In genomic region chr7:74554608-74555311, GRCm38 (mm10) we compare ENCODE assay signal across 8 mouse cellular contexts. TPM values are rescaled to one million over a fixed set of nuclear protein-coding genes. Genes with fewer than 3 reads are reported as not detected.
A peak's percentile ranks its signal among the peaks of the same experiment; 100 is the strongest.
DNase-seq lines count a peak whose midpoint lies in the region; ATAC-seq and TF ChIP-seq lines count a peak whose summit lies in the region.

TSS of gene Slco3a1 (minus strand) at chr7:74554780.

- H3K79me2 ChIP-seq in macrophage (ENCODE audit: inconsistent target) = no peaks in the 10 kb centered on the region

- peak; percentile 60 for DNase-seq in R1 (ENCODE audit: low read depth, low spot score)
- peak; percentile 79 to 85 for DNase-seq in cerebellum, postnatal 36 days
- peak; percentile 63 to 69 for DNase-seq in gastrocnemius, adult 8-10 months (ENCODE audit: low spot score in 2 of 2)
- DNase-seq in hindbrain, postnatal 0 days (ENCODE audit: low spot score) = peak; percentile 78
- DNase-seq in left cerebral cortex, adult 2 months (ENCODE audit: extremely low spot score in 1 of 2, low spot score in 2 of 2) = peak; percentile 67 to 74
- DNase-seq in right cerebral cortex, adult 18-20 months = peak; percentile 81
- DNase-seq in urinary bladder, adult 2 months (ENCODE audit: low spot score) = peak; percentile 81

- H3K27ac ChIP-seq in hindbrain, postnatal 0 days = peak within 1 kb of the TSS; percentile 84
- H3K27ac ChIP-seq in left cerebral cortex, adult 2 months = peak within 1 kb of the TSS; percentile 97
- H3K27ac ChIP-seq in macrophage = no peak within 1 kb of the TSS

- H3K27me3 ChIP-seq in hindbrain, postnatal 0 days (ENCODE audit: insufficient read depth, low read length) = 0 out of 2 replicates have a peak, but pooled peaks cover 3% of the 10 kb centered on the region

- WGBS in hindbrain, postnatal 0 days = 2% methylated on average over 65 of the region's 66 CpGs
- WGBS in macrophage (ENCODE audit: missing documents) = under 1% methylated on average over 54 of the region's 66 CpGs

- peak within 1 kb of the TSS; percentile 73 for H3K4me3 ChIP-seq in hindbrain, postnatal 0 days (ENCODE audit: low read length)
- peak within 1 kb of the TSS; percentile 93 for H3K4me3 ChIP-seq in left cerebral cortex, adult 2 months
- peak within 1 kb of the TSS; percentile 32 for H3K4me3 ChIP-seq in macrophage (ENCODE audit: inconsistent target)

- peak within 1 kb of the TSS; percentile 75 for H3K9ac ChIP-seq in hindbrain, postnatal 0 days (replicated peaks; ENCODE audit: low read length)

- H3K4me2 ChIP-seq in hindbrain, postnatal 0 days (ENCODE audit: low read depth, low read length) = peak within 1 kb of the TSS; percentile 83

- ATAC-seq in hindbrain, postnatal 0 days = peak; percentile 74

- TF ChIP-seq CTCF in hindbrain, postnatal 0 days (IDR thresholded peaks at IDR 0.05; ENCODE audit: low read depth) = peak; percentile 68
- TF ChIP-seq CTCF in left cerebral cortex, adult 2 months (IDR thresholded peaks at IDR 0.05) = peak; percentile 45

- no peaks in the 10 kb centered on the region for H3K36me3 ChIP-seq in hindbrain, postnatal 0 days (ENCODE audit: insufficient read depth, low read length)
- H3K36me3 ChIP-seq in macrophage (ENCODE audit: inconsistent target) = no peaks in the 10 kb centered on the region

- H3K4me1 ChIP-seq in hindbrain, postnatal 0 days (ENCODE audit: insufficient read depth, low read length) = no peaks in the 10 kb centered on the region

- H3K9me3 ChIP-seq in hindbrain, postnatal 0 days (ENCODE audit: low read length) = no peaks in the 10 kb centered on the region

- intact Hi-C loops in left cerebral cortex, adult 2 months (cut with DNase I) = loop anchor here (2.0 to 10.0 kb wide), 4 partner anchors 178 to 554 kb away; no protein-coding TSS in a partner anchor

RNA-seq across cellular contexts. Expression of gene Slco3a1, which starts in this region (rescaled TPM):
- 10 to 100 TPM; 64.6 to 75.6 (median 69.4) TPM for total RNA-seq in gastrocnemius, adult 8-10 months (2022)
- 17.9 and 20.7 TPM in 2 replicates for total RNA-seq in hindbrain, postnatal 0 days (2014; rRNA removed)
- polyA plus RNA-seq in hindbrain, postnatal 0 days (2015; fragmentation: Nextera tagmentation; extraction: Ambion mirVana) = 14.7 and 15.0 TPM in 2 replicates
- total RNA-seq in left cerebral cortex, adult 2 months (2021) = 10 to 100 TPM; 54.9 to 56.8 TPM
- 100 to 1,000 TPM in 10 of 26 experiments, 10 to 100 TPM in 7, 1 to 10 TPM in 9; 1.3 to 637 (median 81.0) TPM for total RNA-seq in macrophage (2018; cell fraction: chromatin; rRNA removed)
- total RNA-seq in macrophage (2018; cell fraction: cytosol; rRNA removed) = 10 to 100 TPM in 13 of 26 experiments, 1 to 10 TPM in 13; 1.2 to 68.0 (median 16.8) TPM
- 100 to 1,000 TPM in 13 of 26 experiments, 10 to 100 TPM in 5, 1 to 10 TPM in 8; 4.9 to 313 (median 92.3) TPM for total RNA-seq in macrophage (2018; cell fraction: nucleus; rRNA removed)
- 1.2 to 5.1 TPM (median 1.2 TPM) in 3 replicates for polyA plus RNA-seq in macrophage (2018)
- 29.0 and 33.7 TPM in 2 replicates for polyA plus RNA-seq in urinary bladder, adult 2 months (2012; rRNA removed)

Comparison
In these comparisons a context has a peak if more than half of its experiments do, and no peak if none do; other contexts are left out.
1. H3K4me3 ChIP-seq: peak in every context shown above with its lines; median percentile 93 in left cerebral cortex, adult 2 months; 73 in hindbrain, postnatal 0 days; 32 in macrophage.